Mouse (Mus musculus): ENCODE measurements at regions not wholly inside any gene's neighbourhood (a gene's known extent, or its start where the extent isn't known, plus 50 kb on each side); places are given as distances from the start of the nearest gene placed in this dataset.
A peak's percentile ranks its signal among the peaks of the same experiment; 100 is the strongest.
"Not testable (repeated sequence)": the region's sequence is repeated elsewhere in the genome, so short reads cannot be mapped to it uniquely, and the experiment has no call there.

DNA sequence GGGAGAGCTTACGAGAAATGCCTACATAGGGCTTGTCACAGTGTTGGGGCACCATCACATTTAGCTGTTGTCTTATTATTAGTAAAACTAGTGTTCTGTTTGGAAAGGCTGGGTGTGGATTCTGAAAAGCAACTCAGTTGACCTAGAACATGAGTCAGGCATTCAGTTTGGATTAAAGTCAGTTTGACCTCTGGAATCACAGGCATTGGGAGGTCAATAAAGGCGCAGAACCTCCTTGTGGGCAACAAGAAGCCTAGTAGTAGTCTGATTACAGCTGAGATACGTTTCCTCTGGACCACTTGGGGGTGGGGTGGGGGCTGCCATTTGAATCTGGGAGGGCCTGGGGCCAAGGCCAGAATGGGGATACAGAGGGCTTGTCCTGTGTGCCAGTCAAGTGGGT lies 52.1 kb upstream of the Map3k1 start:
- DNase-seq (ENCODE audit: low read depth, low spot score), result no peak

DNA sequence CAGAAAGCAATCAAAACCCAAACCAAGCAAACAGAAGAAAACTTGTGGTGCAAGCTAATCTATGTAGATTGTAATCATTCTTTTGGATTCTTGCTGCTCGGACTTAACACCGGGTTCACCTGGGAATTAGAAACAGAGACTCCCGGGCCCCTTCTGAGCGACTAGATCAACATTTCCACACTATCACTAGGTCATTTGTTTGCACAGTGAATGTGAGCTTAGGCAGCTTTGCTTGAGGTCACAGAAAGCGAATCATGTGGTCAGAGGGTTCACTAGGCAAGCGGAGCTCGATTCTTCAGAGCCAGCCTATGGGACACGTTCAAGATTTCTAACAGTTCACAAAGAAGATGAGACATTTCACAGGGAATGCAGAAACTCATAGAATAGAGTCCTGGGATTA lies 53.5 kb upstream of the Map3k1 start:
- no peak for DNase-seq (ENCODE audit: low read depth, low spot score)

DNA sequence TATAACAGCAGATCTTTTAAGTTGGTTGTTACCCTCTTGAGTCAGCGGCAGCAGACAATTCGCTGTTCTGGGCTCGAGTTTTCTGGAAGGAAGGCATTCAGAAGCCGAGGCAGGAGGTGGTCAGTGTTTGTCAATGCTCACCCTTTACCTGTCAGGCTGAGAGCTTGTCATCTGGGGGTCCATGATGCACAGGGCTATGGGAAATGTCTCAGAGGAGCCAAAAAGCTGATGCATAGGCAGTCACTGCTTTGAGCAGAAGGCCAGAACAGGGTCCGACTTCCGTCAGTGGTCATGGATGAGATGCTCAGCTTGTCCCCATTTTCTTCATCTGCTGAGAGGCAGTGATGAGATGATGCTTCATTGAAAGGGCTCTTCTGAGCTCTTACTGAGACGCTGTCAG lies 57.2 kb upstream of the Map3k1 start:
- no peak for DNase-seq (ENCODE audit: low read depth, low spot score)

DNA sequence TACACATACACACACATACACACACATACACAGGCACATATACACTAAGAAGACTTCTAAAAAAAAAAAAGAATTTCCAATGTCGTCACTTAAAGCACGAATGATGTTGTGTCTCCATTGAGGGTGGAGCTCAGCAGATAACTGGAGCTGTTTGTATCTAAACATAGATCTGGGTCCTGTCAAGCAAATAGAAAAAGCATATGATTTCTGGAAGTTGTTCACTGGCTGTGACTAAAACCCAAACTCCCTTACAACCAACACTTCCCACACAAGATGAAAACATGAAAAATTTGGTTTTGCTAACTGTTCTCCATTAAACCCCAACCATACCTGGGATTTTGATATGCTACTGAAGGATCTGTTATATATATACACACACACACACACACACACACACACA lies 58.5 kb upstream of the Map3k1 start:
- DNase-seq (ENCODE audit: low read depth, low spot score), result no peak

DNA sequence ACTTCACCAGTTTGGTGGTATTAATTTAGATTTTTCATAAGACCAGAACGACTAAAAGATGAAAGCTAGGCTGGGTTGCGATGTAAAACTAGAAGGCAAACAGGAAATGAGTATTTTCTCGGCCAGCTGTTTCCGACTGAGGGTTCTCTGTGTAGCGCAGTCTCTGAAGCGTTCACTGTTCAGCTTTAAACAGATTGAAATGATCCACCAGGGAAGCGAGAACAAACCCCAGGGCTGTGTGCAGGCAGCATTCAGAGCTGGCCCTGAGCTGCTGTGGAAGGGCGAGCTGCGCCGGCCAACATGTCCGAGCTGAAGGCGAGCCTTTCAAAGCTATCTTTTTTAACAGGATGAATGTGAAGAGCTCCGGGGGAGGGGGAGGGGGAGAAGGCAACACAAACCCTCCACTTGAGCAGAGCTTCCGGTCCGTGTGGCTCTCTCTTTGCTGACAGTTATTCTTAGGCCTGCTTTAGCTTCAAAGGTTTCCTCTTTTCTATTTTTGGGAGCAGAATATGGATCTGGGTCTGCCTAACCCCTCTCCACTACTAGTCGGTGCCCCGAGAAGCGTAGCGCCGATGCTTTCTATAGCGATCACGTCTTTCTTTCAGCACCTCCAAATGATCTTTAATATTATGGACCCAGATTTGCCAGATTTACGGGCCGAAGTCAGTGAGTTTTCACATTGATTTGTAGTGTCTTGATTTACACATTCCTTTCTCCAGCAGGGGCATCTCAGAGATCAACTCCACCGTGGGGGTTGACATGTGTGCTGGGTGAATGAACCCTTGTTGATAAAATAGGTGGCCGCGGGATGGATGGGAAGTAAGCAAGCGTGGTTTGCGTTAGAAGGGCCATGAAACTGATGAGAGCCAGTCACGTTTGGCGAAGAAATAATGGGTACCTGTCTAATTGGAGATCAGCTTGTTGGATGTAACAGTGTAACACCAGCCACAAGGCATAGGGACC lies 59.3 kb upstream of the Map3k1 start:
- peak; percentile 56 for DNase-seq (ENCODE audit: low read depth, low spot score)

DNA sequence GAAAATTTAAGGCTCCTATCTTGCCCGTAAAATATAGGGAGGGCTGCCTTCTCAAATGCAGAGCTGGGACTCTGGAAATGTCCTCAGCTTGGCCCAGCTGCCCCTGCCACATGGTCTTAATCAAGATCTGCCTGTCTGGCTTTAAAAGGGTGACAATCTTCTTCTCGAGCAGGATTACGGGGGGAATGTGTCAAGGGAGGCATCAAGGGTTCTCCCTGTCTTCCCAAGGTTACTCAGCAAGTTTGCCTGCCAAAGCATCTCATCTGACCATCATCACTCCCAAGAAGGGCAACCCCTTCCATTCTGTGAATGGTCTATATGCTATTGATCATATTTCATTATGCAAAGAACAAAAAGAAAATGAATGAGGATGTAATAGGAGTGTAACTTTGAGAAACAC lies 60.2 kb upstream of the Map3k1 start:
- DNase-seq (ENCODE audit: low read depth, low spot score), result no peak

DNA sequence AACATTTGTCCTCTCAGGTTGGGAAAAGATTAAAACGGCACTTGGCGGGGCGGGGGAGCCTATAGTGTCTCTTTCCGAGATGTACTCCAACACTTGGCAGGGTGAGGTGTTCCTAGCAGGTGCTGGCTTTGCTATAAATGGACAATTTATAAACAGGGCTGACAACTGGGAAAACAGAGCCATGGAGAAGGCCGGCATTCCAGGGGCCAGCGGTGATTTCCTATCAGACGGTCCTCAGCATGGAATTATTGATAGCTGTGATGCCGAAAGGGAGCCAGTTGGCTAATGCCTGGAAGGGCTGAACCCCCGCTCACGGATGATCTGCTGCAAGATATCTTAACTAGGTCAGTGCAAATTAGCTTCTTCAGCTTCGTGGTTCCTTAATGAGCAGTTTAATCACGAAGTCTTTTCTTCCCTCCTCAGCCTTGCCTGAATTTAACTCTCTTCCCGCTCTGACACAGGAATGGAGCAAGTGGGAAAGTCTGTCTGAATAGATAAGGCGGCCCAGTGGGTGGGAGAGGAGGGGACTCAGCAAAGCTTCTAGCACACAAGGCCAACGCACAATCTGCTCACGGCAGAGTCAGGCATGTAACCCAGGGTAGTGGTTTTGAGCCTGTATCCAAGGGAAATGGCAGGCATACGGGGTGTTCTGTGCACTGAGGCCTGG lies 61.1 kb upstream of the Map3k1 start:
- DNase-seq (ENCODE audit: low read depth, low spot score), result no peak

DNA sequence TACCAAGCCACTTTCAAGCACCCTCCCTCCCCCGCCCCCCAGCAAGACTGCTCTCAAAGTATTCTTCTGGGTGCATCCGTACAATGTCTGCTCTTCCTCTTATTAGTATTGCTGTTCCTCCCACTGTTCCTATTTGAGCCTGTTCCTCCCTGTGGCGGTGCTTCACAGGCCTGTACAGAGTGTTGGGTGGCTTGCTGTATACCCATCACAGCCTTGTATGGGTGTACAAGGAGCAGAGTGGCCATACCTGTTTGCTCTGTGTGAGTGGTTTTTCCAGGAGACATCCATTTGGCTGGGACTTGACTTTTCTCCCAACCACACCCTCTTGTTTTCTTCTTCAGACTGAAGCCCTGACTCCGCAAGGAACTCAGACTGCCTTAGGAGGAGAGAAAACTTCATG lies 61.7 kb upstream of the Map3k1 start:
- DNase-seq (ENCODE audit: low read depth, low spot score), result no peak

DNA sequence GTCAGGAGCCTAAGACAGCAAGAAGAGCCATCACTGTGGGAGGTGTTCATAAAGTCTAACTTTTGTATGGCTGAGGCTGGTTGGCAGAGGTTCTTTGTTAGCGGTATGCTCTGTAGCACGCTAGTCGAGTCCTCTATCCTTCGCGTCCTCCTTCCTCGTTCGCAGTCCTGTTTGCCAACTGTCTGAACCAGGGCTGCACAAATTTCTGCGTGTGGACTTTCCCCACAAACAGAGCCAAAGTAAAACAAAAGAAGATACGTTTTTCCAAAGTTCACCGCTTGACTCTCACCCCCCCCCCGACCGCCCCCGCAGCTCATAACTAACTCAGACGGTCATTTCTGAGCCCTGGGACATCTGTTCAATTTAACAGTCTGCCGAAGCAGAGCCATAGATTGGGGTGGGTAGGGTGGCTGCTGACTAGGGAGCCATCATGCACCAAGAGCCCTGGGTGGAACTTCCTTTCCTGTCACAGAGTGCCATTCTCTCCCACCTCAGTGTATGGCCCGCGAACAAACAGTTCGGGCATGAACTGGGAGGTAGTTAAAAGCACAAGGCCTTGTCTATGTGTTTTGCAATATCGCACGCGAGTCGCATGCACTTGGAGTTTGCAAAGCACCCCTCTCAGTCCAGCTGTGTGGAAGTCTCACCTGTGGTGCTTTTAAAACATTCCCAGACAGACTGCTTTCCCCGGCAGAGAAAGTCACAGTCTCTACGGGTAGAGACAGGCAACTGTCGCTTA lies 63.0 kb upstream of the Map3k1 start:
- DNase-seq (ENCODE audit: low read depth, low spot score), result no peak

DNA sequence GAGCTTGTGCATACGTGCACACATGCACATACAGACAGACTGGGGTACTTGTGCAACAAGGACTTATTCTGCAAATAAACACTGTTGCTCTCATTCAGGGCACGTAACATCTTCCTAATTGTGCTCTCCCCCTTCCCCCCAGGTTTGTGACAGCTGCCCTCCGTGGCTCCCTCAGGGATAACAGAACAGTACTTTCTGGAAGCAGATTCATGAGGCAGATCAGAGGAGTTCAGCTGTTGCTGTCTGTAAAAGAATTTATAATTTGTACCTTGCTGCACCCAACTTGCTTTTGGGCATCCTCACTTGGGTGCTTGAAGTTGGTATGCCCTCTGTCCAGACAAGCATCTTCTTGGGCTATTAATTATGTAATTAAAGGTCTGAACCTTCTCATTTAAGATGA lies 65.5 kb upstream of the Map3k1 start:
- no peak for DNase-seq (ENCODE audit: low read depth, low spot score)

DNA sequence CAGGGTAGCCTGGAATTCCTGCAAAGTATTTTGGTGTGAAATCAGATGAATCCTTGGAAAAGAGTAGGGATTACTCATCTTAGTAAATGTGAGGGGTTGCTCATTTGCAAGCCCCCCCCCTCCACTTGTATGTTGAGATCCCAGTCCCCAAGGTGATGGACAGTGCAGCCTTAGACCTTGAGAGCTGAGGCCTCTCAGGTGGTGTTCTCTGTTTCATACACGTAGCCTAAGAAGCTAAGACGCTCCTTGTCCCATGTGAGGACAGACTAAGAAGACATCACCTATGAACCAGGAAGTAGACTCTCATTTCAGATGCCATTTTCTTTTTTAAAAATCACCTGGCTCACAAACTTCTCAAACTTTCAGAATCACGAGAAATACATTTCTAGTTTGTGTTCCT lies 67.6 kb upstream of the Map3k1 start:
- DNase-seq (ENCODE audit: low read depth, low spot score), result no peak

DNA sequence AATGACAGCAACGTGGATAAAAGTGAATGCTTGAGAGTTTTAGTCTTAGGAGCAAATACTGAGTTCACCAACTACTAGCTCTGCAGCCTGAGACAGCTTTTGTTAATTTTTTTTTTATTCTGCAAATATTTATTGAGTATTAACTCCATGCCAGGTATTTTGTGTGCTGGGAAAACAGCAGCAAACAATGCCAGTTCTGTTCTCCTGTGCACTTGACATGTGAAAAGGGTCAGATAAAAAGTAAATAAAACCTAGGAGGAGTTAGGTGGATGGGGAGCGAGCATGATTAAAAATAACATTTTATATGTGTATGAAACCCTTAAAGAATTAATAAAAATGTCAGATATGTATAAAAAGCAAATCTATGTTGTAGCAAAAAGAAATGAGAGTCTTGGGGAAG lies 68.1 kb upstream of the Map3k1 start:
- DNase-seq (ENCODE audit: low read depth, low spot score), result no peak

DNA sequence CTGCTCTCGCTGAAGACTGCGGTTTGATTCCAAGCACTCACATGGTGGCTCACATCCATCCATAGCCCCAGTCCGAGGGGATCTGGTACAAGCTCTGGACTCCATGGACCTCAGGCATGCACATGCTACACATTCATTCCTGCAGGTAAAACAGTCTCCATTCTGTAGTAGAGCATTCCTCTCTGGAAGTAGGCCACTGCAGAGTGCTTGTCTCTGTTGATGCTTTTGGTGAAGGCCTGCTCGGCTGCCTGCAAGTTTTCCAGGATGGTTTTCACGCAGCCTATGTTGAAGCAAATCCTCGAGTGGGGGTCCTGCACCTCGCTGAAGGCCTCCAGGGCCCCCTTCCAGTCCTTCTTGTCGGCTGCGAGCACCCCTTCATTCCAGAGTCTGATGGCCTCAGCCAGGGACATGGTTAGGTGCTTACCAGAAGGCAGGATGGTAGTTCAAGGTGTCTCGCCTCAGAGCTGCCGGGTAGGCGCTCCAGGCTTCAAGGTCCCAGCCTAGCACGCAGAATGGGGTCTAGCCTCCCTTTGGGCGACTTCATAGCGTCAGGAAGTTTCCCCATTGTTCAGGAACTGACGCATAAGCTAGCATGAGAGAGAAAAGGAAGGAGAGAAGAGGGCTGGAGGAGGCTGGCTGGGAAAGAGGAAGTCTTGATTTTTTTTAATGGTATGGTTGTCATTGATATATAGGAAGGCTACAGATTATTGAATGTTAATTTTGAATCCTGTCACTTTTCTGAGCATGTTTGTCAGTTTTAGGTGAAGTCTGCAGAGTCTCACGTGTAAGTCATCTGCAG lies 75.2 kb upstream of the Map3k1 start:
- not testable (repeated sequence) for DNase-seq (ENCODE audit: low read depth, low spot score)

DNA sequence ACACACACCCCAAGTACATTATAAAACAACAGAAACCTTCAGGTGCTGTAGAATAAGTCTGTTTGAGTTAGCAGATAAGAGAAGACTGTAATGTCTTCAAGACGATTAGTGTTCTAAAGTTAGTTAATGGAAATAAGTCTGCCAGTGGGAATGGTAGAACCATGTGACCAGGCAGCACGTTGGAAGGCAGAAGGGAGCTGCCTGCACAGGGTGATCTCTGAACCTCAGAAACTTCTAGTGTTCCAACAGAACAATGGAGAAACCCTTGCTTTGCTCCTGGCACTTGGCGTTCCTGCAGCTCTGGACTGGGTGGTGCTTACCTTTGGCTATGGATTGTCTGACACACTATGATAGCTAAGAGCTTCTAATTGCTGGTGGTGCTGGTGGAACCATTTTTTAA lies 82.0 kb upstream of the Map3k1 start:
- DNase-seq (ENCODE audit: low read depth, low spot score), result no peak

DNA sequence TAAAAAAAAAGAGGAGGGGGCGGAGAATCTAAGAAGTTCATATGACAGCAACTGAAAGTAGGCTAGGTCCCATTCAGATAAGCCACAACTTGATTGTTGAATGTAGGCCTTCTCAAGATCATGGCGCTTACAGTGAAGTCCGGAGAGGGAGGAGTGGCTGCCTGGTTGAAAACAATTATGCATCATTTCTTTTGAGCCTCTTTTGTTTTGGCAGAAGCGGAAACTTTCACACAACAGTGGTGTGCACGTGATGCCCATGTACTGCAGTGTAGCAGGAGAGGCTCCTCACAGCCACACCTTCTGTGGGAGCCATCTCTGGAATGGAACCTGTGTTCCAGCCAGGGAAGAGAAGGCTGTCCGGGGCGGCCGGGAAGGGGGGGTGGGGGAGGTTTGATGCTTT lies 83.3 kb upstream of the Map3k1 start:
- no peak for DNase-seq (ENCODE audit: low read depth, low spot score)

DNA sequence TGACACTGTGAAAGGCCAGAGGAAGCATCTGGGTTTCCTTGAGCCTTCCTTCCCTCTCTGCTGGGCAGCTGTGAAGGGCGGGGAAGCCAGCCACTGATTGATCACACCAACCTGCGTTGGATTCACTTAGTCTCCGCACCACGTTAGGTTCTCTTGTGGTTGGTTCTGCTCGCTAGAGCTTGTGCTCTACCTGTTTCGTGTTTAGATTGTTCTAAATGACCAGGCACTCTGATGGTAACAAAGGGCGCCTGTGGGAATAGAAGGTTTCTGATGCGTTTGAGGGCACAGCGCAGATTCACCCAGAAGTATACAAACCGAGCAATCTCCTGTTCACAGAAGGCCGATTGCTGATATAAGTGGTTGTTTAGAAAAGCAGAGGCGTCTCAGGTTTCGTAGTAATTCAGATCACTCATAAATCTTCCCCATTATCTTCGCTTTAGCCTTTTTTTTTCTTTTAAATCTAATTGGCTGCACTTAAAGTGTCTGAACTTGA lies 84.5 kb upstream of the Map3k1 start:
- DNase-seq (ENCODE audit: low read depth, low spot score), result no peak

DNA sequence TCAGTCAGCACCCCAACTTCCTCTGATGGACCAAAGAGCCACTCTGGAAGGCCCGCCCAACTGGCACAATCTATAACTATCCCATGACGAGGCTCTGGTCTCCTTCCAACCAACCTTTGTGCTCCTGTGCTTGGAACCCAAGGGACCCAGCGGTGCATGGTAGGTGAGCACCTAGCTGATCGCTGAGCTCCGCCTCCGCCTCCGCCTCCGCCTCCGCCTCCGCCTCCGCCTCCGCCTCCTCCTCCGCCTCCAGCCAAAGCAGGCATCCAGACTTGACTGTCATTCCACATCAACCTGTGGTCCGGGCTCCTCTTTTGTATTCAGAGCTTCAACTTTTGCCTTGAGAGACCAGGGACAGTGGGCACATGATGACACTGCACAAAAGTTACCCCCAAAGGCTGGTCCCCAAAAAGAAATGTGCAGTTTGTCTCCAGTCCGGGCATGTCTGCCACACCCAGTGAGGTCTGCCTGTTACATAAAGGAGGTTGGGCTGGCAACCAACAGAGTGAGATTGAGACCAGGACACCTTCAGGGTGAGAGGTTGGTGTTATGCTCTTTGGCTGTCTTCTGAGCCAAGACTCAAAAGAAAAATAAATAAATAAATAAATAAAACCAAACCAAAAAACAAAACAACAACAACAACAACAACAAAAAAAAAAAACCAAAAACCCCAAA lies 86.1 kb upstream of the Map3k1 start:
- DNase-seq (ENCODE audit: low read depth, low spot score), result no peak

DNA sequence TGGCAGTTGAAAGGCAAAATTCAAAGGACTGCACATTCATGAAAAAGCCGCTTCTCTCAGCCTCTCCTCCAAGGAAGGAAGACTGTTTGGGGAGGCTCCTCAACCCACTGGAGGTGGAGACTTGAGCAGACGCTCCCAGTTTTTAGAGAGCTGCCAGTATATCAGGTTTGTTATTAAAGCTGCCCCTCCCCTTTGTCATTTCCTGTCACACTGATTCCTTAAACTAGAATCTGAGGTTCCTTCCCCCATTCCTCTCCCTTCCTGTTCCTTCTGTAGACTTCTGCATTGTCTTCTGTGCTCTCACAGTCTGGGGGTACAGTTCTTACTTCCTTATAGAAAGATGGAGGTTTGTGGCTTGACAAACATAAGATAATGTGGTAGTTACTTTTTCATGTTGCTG lies 87.5 kb upstream of the Map3k1 start:
- no peak for DNase-seq (ENCODE audit: low read depth, low spot score)

DNA sequence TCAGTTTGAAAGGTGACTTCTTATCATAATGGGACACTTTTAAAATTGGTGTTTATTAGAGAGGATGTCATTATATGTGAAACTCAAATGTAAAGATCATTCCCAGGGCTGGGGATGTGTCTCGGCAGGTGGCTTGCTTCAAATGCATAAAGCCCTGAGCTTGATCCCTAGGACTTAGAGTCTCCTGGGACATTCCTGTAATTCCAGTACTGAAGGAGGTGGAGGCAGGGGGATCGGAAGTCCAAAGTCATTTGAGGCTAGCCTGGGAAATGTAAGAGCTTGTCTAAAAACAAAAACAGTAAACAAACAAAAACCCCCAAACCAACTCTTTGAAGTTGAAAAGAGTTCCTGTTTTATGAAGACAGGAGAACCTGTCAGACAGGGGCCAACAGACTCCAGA lies 94.6 kb upstream of the Map3k1 start:
- DNase-seq (ENCODE audit: low read depth, low spot score), result no peak

DNA sequence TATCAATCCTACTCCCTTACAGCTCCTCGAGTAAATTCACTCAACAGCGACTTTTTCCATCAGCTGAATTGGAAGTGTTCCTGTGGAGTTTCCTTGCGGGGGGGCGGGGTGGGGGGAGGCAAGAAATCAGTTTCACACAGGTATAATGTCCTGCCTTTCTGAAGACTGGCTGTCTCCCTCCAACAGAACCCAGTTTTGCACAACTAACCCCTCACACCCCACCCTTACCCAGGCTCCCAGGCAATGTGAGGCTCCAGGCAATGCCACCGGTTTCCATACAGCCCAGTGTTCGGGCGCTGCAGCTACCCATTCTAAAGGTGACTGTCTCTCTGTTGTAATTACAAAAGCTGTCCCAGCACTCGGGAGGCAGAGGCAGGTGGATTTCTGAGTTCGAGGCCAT lies 95.1 kb upstream of the Map3k1 start:
- DNase-seq (ENCODE audit: low read depth, low spot score), result no peak

Measured in forelimb bud, embryonic 11.5 days (tissue).